Mouse (Mus musculus) liver, adult 2 months (tissue): ENCODE data around the gene Txndc16.

Experiments used
- CTCF ChIP-seq: fragments of 200-500 bp; IDR thresholded peaks from 2 replicates; pipeline ENCODE4 v1.5.1; 2011; ENCODE audit warnings: low read depth, low read length, control low read depth
- POLR2A ChIP-seq: fragments of 200-500 bp; IDR thresholded peaks from 2 replicates; pipeline ENCODE4 v1.6.1; 2011; ENCODE audit warnings: low read length, control low read depth; ENCODE audit not compliant: insufficient read depth; ENCODE audit errors: extremely low read depth

DNA sequence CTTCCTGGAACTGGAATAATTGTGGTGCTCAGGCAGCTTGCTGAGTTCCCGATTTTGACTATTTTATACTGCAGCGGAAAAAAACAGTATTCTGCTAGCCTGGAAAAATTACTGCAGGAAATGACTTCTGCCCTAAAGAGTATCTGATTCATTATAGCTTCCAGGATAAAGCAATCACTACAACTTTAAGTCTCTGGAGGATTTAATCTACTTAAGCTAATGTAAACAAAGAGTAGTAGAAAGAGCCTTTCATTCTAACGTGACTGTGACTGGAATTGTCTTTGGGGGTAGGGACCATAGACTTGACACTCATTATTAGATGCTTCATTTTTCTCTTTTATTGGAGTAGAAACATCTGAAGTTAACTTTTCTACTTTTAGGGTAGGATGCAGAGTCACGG lies 101.8 kb downstream of the Txndc16 start:
- TF ChIP-seq CTCF (no peak), POLR2A (no peak)
